ENCODE assay signal across 27 mouse cellular contexts in the genomic region with DNA sequence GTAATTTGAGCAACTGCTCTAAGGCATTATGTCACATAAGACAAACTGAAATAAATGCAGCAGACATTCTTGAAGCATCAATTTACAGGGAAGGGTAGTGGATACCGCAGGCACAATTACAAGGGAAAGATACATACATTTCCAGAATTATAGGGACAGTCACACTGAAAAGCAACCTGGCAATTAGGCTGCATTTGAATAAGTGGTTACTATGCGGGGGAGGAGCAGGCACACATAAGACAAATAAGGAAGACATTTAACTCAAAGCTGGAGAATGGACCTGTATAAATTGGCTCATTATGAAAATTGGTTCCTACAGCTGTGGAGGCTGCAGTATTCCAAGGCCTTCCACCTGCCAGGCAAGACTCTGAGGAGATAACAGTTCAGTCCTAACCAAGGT.
DNase-seq lines count a peak whose midpoint lies in the region; ATAC-seq and TF ChIP-seq lines count a peak whose summit lies in the region.
"Had no signal": no experiment of that assay in that cellular context is flagged by ENCODE, and none has a peak within 500 bp of the region (broad histone marks: within the 10 kb centered on the region; RNA-seq: fewer than 3 reads in every experiment).

No protein-coding gene starts in this region.

- H3K9ac ChIP-seq in embryonic facial prominence, embryonic 14.5 days (ENCODE audit: low read depth, low read length) = no peak overlapping the region
- H3K9ac ChIP-seq in forebrain, embryonic 14.5 days (ENCODE audit: low read length) = no peak overlapping the region
- H3K9ac ChIP-seq in forebrain, postnatal 0 days = no peak overlapping the region
- H3K9ac ChIP-seq: embryonic facial prominence, embryonic 12.5 days; embryonic facial prominence, embryonic 15.5 days; forebrain, embryonic 13.5 days had no signal

- H3K4me3 ChIP-seq in embryonic facial prominence, embryonic 14.5 days (ENCODE audit: low read depth, low read length) = no peak overlapping the region
- no peak overlapping the region for H3K4me3 ChIP-seq in embryonic facial prominence, embryonic 10.5 days
- no peak overlapping the region for H3K4me3 ChIP-seq in forebrain, embryonic 14.5 days (ENCODE audit: low read depth, low read length)
- no peak overlapping the region for H3K4me3 ChIP-seq in forebrain, postnatal 0 days (ENCODE audit: low read depth, low read length)
- no peak overlapping the region for H3K4me3 ChIP-seq in olfactory bulb, adult 2 months (ENCODE audit: insufficient read depth, low read depth, low read length)
- H3K4me3 ChIP-seq in lung, adult 2 months (replicated peaks; ENCODE audit: extremely low read depth, low read depth, low read length) = no peak overlapping the region
- H3K4me3 ChIP-seq: embryonic facial prominence, embryonic 12.5 days; embryonic facial prominence, embryonic 15.5 days; erythroblast, embryonic 14.5 days; forebrain, embryonic 13.5 days had no signal

- no peak overlapping the region for H3K27ac ChIP-seq in embryonic facial prominence, embryonic 14.5 days (replicated peaks; ENCODE audit: low read depth, low read length)
- H3K27ac ChIP-seq in embryonic facial prominence, embryonic 10.5 days (replicated peaks) = no peak overlapping the region
- no peak overlapping the region for H3K27ac ChIP-seq in forebrain, embryonic 14.5 days (ENCODE audit: low read depth, low read length)
- no peak overlapping the region for H3K27ac ChIP-seq in forebrain, postnatal 0 days (ENCODE audit: low read depth, low read length)
- H3K27ac ChIP-seq in olfactory bulb, adult 2 months (ENCODE audit: insufficient read depth, low read depth, low read length) = peak overlapping the region; percentile 89
- H3K27ac ChIP-seq: embryonic facial prominence, embryonic 12.5 days; embryonic facial prominence, embryonic 15.5 days; forebrain, embryonic 13.5 days had no signal

- ATAC-seq in embryonic facial prominence, embryonic 14.5 days (ENCODE audit: low read depth) = no peak
- ATAC-seq in forebrain, embryonic 14.5 days = peak; percentile 34; the same call in 1 of the 2 replicates
- no peak for ATAC-seq in forebrain, postnatal 0 days
- ATAC-seq: activated CD4-positive, CD25-positive, alpha-beta regulatory T cell, adult 4 months; CD4-positive, CD25-positive, alpha-beta regulatory T cell, adult 4 months; forebrain, embryonic 13.5 days; Patski had no signal

- H3K9me3 ChIP-seq in embryonic facial prominence, embryonic 14.5 days (ENCODE audit: control insufficient read depth, low read length) = no peaks in the 10 kb centered on the region
- H3K9me3 ChIP-seq in embryonic facial prominence, embryonic 10.5 days = no peaks in the 10 kb centered on the region
- no peaks in the 10 kb centered on the region for H3K9me3 ChIP-seq in forebrain, embryonic 14.5 days (replicated peaks; ENCODE audit: control insufficient read depth, low read length)
- H3K9me3 ChIP-seq in forebrain, postnatal 0 days (ENCODE audit: low read length) = no peaks in the 10 kb centered on the region
- H3K9me3 ChIP-seq: embryonic facial prominence, embryonic 12.5 days; embryonic facial prominence, embryonic 15.5 days; forebrain, embryonic 13.5 days; G1E had no signal

- no peaks in the 10 kb centered on the region for H3K27me3 ChIP-seq in embryonic facial prominence, embryonic 14.5 days (replicated peaks; ENCODE audit: control insufficient read depth, insufficient read depth, low read length)
- H3K27me3 ChIP-seq in embryonic facial prominence, embryonic 10.5 days (replicated peaks; ENCODE audit: low read depth, poor library complexity, severe bottlenecking) = no peaks in the 10 kb centered on the region
- H3K27me3 ChIP-seq in forebrain, embryonic 14.5 days (replicated peaks; ENCODE audit: control insufficient read depth, insufficient read depth, low read length) = no peaks in the 10 kb centered on the region
- no peaks in the 10 kb centered on the region for H3K27me3 ChIP-seq in forebrain, postnatal 0 days (ENCODE audit: insufficient read depth, low read length)
- H3K27me3 ChIP-seq: CH12.LX; embryonic facial prominence, embryonic 12.5 days; embryonic facial prominence, embryonic 15.5 days; forebrain, embryonic 13.5 days had no signal

- DNase-seq in embryonic facial prominence, embryonic 14.5 days (ENCODE audit: low spot score) = peak; percentile 6
- no peak for DNase-seq in embryonic facial prominence, embryonic 10.5 days (ENCODE audit: low spot score)
- DNase-seq in forebrain, embryonic 14.5 days (ENCODE audit: low spot score) = peak; percentile 32
- DNase-seq in forebrain, postnatal 0 days = no peak
- DNase-seq in brain, adult 2 months (ENCODE audit: low read depth, low spot score) = peak; percentile 58
- DNase-seq in lung, adult 2 months = no peak
- DNase-seq: adrenal gland, adult 8-10 months; adrenal gland, postnatal 14 days; adrenal gland, postnatal 36 days; B cell, adult 2 months; cerebellum, adult 11 months; cerebellum, adult 18-20 months; cerebellum, adult 8-10 months; cerebellum, adult 9-11 months; cerebellum, postnatal 14 days; cerebellum, postnatal 36 days; embryo, embryonic 11 days had no signal

- H3K4me2 ChIP-seq in embryonic facial prominence, embryonic 14.5 days (ENCODE audit: low read depth, low read length) = no peak overlapping the region
- no peak overlapping the region for H3K4me2 ChIP-seq in forebrain, embryonic 14.5 days (ENCODE audit: low read length)
- no peak overlapping the region for H3K4me2 ChIP-seq in forebrain, postnatal 0 days (ENCODE audit: low read depth)
- H3K4me2 ChIP-seq: embryonic facial prominence, embryonic 12.5 days; embryonic facial prominence, embryonic 15.5 days; forebrain, embryonic 13.5 days had no signal

- 64% methylated on average over 2 of the region's 2 CpGs for WGBS in embryonic facial prominence, embryonic 14.5 days
- WGBS in embryonic facial prominence, embryonic 10.5 days = 85% methylated on average over 2 of the region's 2 CpGs
- WGBS in forebrain, embryonic 14.5 days = 54% methylated on average over 2 of the region's 2 CpGs
- 54% methylated on average over 2 of the region's 2 CpGs for WGBS in forebrain, postnatal 0 days
- WGBS in olfactory bulb, adult 2 months = 32% methylated on average over 2 of the region's 2 CpGs
- 87% methylated on average over 2 of the region's 2 CpGs for WGBS in lung, adult 2 months

- TF ChIP-seq POLR2A in olfactory bulb, adult 2 months (IDR thresholded peaks at IDR 0.05; ENCODE audit: insufficient read depth, low read depth, low read length) = no peak
- TF ChIP-seq POLR2A in lung, adult 2 months (IDR thresholded peaks at IDR 0.05; ENCODE audit: borderline replicate concordance, extremely low read depth, low read depth, low read length) = no peak

- no peaks in the 10 kb centered on the region for H3K36me3 ChIP-seq in embryonic facial prominence, embryonic 14.5 days (ENCODE audit: control insufficient read depth, insufficient read depth, low read length)
- H3K36me3 ChIP-seq in embryonic facial prominence, embryonic 10.5 days (replicated peaks) = no peaks in the 10 kb centered on the region
- no peaks in the 10 kb centered on the region for H3K36me3 ChIP-seq in forebrain, embryonic 14.5 days (ENCODE audit: control insufficient read depth, insufficient read depth, low read length)
- H3K36me3 ChIP-seq in forebrain, postnatal 0 days (ENCODE audit: insufficient read depth) = no peaks in the 10 kb centered on the region
- H3K36me3 ChIP-seq: embryonic facial prominence, embryonic 12.5 days; embryonic facial prominence, embryonic 15.5 days; G1E had no signal

- no peaks in the 10 kb centered on the region for H3K4me1 ChIP-seq in embryonic facial prominence, embryonic 14.5 days (ENCODE audit: control insufficient read depth, insufficient read depth, low read length)
- no peaks in the 10 kb centered on the region for H3K4me1 ChIP-seq in embryonic facial prominence, embryonic 10.5 days
- H3K4me1 ChIP-seq in forebrain, embryonic 14.5 days (ENCODE audit: control insufficient read depth, insufficient read depth, low read length) = no peaks in the 10 kb centered on the region
- no peaks in the 10 kb centered on the region for H3K4me1 ChIP-seq in forebrain, postnatal 0 days (ENCODE audit: insufficient read depth)
- no peaks in the 10 kb centered on the region for H3K4me1 ChIP-seq in olfactory bulb, adult 2 months (ENCODE audit: control insufficient read depth, insufficient read depth, low read length)
- H3K4me1 ChIP-seq in lung, adult 2 months (ENCODE audit: control insufficient read depth, insufficient read depth, low read length) = no peaks in the 10 kb centered on the region
- H3K4me1 ChIP-seq: embryonic facial prominence, embryonic 12.5 days; embryonic facial prominence, embryonic 15.5 days; forebrain, embryonic 13.5 days had no signal

- TF ChIP-seq CTCF in forebrain, postnatal 0 days (IDR thresholded peaks at IDR 0.05; ENCODE audit: low read depth) = no peak
- no peak for TF ChIP-seq CTCF in olfactory bulb, adult 2 months (IDR thresholded peaks at IDR 0.05; ENCODE audit: insufficient read depth, low read depth, low read length)
- TF ChIP-seq CTCF in lung, adult 2 months (IDR thresholded peaks at IDR 0.05; ENCODE audit: insufficient read depth, low read length) = no peak

Comparison
In these comparisons a context has a peak if more than half of its experiments do, and no peak if none do; other contexts are left out.
1. DNase-seq: peak in embryonic facial prominence, embryonic 14.5 days (single experiment), forebrain, embryonic 14.5 days (single experiment) and brain, adult 2 months (single experiment); none in embryonic facial prominence, embryonic 10.5 days (single experiment), forebrain, postnatal 0 days (single experiment) and lung, adult 2 months (single experiment).